Mouse (Mus musculus): ENCODE data around the gene Gm20479.

The Gm20479 gene

GRCm38 (mm10) chr7:27356861-27357594, at the start of gene Gm20479:
TSS of gene Gm20479 (minus strand) at chr7:27357419.
- DNase-seq (ENCODE audit: low read depth, low spot score): no peak

GRCm38 (mm10) chr7:27406481-27406880, 49.3 kb upstream of the Gm20479 start:
- peak; percentile 29 for DNase-seq (ENCODE audit: low read depth, low spot score)

- DNase-seq (ENCODE audit: low read depth, low spot score): no peak
These were observed 47.2 kb upstream of the Gm20479 start for GRCm38 (mm10) chr7:27404203-27404942.

GRCm38 (mm10) chr7:27402675-27403074, 45.5 kb upstream of the Gm20479 start:
- DNase-seq (ENCODE audit: low read depth, low spot score): peak; percentile 74

GRCm38 (mm10) chr7:27400545-27400944, 43.3 kb upstream of the Gm20479 start:
- DNase-seq (ENCODE audit: low read depth, low spot score): no peak

- peak; percentile 84 for DNase-seq (ENCODE audit: low read depth, low spot score)
These were observed 40.1 kb upstream of the Gm20479 start for GRCm38 (mm10) chr7:27397048-27397949.

- DNase-seq (ENCODE audit: low read depth, low spot score): peak; percentile 66
These were observed 39.2 kb upstream of the Gm20479 start for GRCm38 (mm10) chr7:27396184-27397047.

GRCm38 (mm10) chr7:27395521-27396183, 38.4 kb upstream of the Gm20479 start:
- DNase-seq (ENCODE audit: low read depth, low spot score): no peak

- no peak for DNase-seq (ENCODE audit: low read depth, low spot score)
These were observed 34.2 kb upstream of the Gm20479 start for GRCm38 (mm10) chr7:27391416-27391815.

- DNase-seq (ENCODE audit: low read depth, low spot score): no peak
These were observed 32.0 kb upstream of the Gm20479 start for GRCm38 (mm10) chr7:27389213-27389612.

GRCm38 (mm10) chr7:27384731-27385130, 27.5 kb upstream of the Gm20479 start:
- peak; percentile 69 for DNase-seq (ENCODE audit: low read depth, low spot score)

GRCm38 (mm10) chr7:27384134-27384533, 26.9 kb upstream of the Gm20479 start:
- no peak for DNase-seq (ENCODE audit: low read depth, low spot score)

- DNase-seq (ENCODE audit: low read depth, low spot score): no peak
These were observed 26.0 kb upstream of the Gm20479 start for GRCm38 (mm10) chr7:27383233-27383632.

- DNase-seq (ENCODE audit: low read depth, low spot score): no peak
These were observed 24.3 kb upstream of the Gm20479 start for GRCm38 (mm10) chr7:27381560-27381959.

GRCm38 (mm10) chr7:27381009-27381408, 23.8 kb upstream of the Gm20479 start:
- DNase-seq (ENCODE audit: low read depth, low spot score): no peak

GRCm38 (mm10) chr7:27379836-27380235, 22.6 kb upstream of the Gm20479 start:
- no peak for DNase-seq (ENCODE audit: low read depth, low spot score)

GRCm38 (mm10) chr7:27378431-27378830, 21.2 kb upstream of the Gm20479 start:
- DNase-seq (ENCODE audit: low read depth, low spot score): peak; percentile 52

GRCm38 (mm10) chr7:27375274-27375673, 18.1 kb upstream of the Gm20479 start:
- DNase-seq (ENCODE audit: low read depth, low spot score): no peak

- no peak for DNase-seq (ENCODE audit: low read depth, low spot score)
These were observed 14.7 kb upstream of the Gm20479 start for GRCm38 (mm10) chr7:27371715-27372462.

GRCm38 (mm10) chr7:27369111-27369510, 11.9 kb upstream of the Gm20479 start:
- no peak for DNase-seq (ENCODE audit: low read depth, low spot score)
